Mouse (Mus musculus) adrenal gland, adult 2 months (tissue): ENCODE data around the gene Map7d1. TPM values are rescaled to one million over a fixed set of nuclear protein-coding genes. Genes with fewer than 3 reads are reported as not detected.

Experiments used
- DNase-seq: peaks from one replicate; pipeline ENCODE4 v3.0.0; 2021
- polyA plus RNA-seq: library from polyadenylated mRNA; depleted of rRNA; stranded (reverse); fragments of >200 nt; gene quantifications from 2 replicates; pipeline ENCODE4 v1.2.3, GENCODE M21; 2012
- total RNA-seq, 2 experiments: library from RNA; stranded (reverse); gene quantifications; 2 replicates each; pipeline ENCODE4 v1.2.3; 2021

Gene Map7d1
- total and polyA plus RNA-seq, 3 experiments, result 55.4 to 98.3 (median 68.7) TPM

GRCm38 (mm10) chr4:126269292-126269691, 13.1 kb upstream of the Map7d1 start:
- DNase-seq, result no peak

GRCm38 (mm10) chr4:126262119-126262807, 6.1 kb upstream of the Map7d1 start, which contains the start of gene Trappc3:
Gene Trappc3 (plus strand): TSS chr4:126262325.
- DNase-seq, result peak; percentile 99

GRCm38 (mm10) chr4:126261675-126262074, 5.5 kb upstream of the Map7d1 start:
- no peak for DNase-seq

- no peak for DNase-seq
Measured at GRCm38 (mm10) chr4:126261266-126261665, 5.1 kb upstream of the Map7d1 start.

- peak; percentile 94 for DNase-seq
Measured at GRCm38 (mm10) chr4:126260520-126261201, 4.5 kb upstream of the Map7d1 start.

GRCm38 (mm10) chr4:126259523-126260160, 3.5 kb upstream of the Map7d1 start:
- peak; percentile 89 for DNase-seq

GRCm38 (mm10) chr4:126259063-126259462, 2.9 kb upstream of the Map7d1 start:
- no peak for DNase-seq

- DNase-seq, result peak; percentile 69
Measured at GRCm38 (mm10) chr4:126256967-126257881, 1.1 kb upstream of the Map7d1 start.

GRCm38 (mm10) chr4:126255113-126256001, 786 bp downstream of the Map7d1 start:
- DNase-seq, result peak; percentile 63

GRCm38 (mm10) chr4:126254315-126255112, 1.6 kb downstream of the Map7d1 start:
- peak; percentile 49 for DNase-seq

- no peak for DNase-seq
Measured at GRCm38 (mm10) chr4:126253637-126254272, 2.4 kb downstream of the Map7d1 start.

GRCm38 (mm10) chr4:126252411-126253237, 3.5 kb downstream of the Map7d1 start:
- no peak for DNase-seq

- DNase-seq, result peak; percentile 46
Measured at GRCm38 (mm10) chr4:126251655-126252254, 4.4 kb downstream of the Map7d1 start.

GRCm38 (mm10) chr4:126250659-126251058, 5.5 kb downstream of the Map7d1 start:
- no peak for DNase-seq

- DNase-seq, result no peak
Measured at GRCm38 (mm10) chr4:126248261-126248868, 7.8 kb downstream of the Map7d1 start.

- no peak for DNase-seq
Measured at GRCm38 (mm10) chr4:126246202-126246889, 9.8 kb downstream of the Map7d1 start.

GRCm38 (mm10) chr4:126242510-126242909, 13.6 kb downstream of the Map7d1 start:
- DNase-seq, result no peak
